Mouse (Mus musculus) CH12.LX (cell line): ENCODE measurements around the gene Tpd52l2. TPM values are rescaled to one million over a fixed set of nuclear protein-coding genes. Genes with fewer than 3 reads are reported as not detected.

Source experiments
- DNase-seq: peaks from one replicate; pipeline ENCODE4 v3.0.0-alpha.2; 2013; ENCODE audit errors: extremely low read depth
- H3K27ac ChIP-seq: 2 replicates; pipeline ENCODE4 v1.5.1; 2012; ENCODE audit warnings: low read depth, mild to moderate bottlenecking, control low read depth, moderate library complexity; ENCODE audit not compliant: insufficient read depth
- H3K27me3 ChIP-seq: replicated peaks from 2 replicates; pipeline ENCODE3; 2012; ENCODE audit warnings: inconsistent platforms
- H3K36me3 ChIP-seq, 2 experiments: replicated peaks in 1 of 2; 2 replicates each; pipeline versions ENCODE3 to v1.6.1; 2012; ENCODE audit warnings: inconsistent platforms in 1 of 2, low read length in 1 of 2, mild to moderate bottlenecking in 1 of 2, mixed read lengths in 1 of 2, moderate library complexity in 1 of 2; ENCODE audit not compliant: control insufficient read depth in 1 of 2, insufficient read depth in 1 of 2
- H3K4me1 ChIP-seq, 2 experiments: 2 replicates each; pipeline ENCODE4 v1.6.1; 2012; ENCODE audit warnings: inconsistent platforms in 1 of 2, moderate library complexity in 1 of 2; ENCODE audit not compliant: insufficient read depth in 2 of 2, control insufficient read depth in 1 of 2
- H3K4me2 ChIP-seq: 2 replicates; pipeline ENCODE4 v1.6.1; 2012; ENCODE audit warnings: low read depth, mild to moderate bottlenecking, control low read depth; ENCODE audit not compliant: poor library complexity, insufficient read depth, severe bottlenecking
- H3K4me3 ChIP-seq, 3 experiments: fragments of 150-350 bp in 1 of 3; sonication (generic) in 1 of 3; replicated peaks in 1 of 3; 2 replicates each; pipeline versions ENCODE3 to v1.5.1; 2011 to 2012; ENCODE audit warnings: low read depth in 2 of 3, low read length in 2 of 3, mild to moderate bottlenecking in 2 of 3, moderate library complexity in 2 of 3, control low read depth in 1 of 3, improper control_type of control experiment in 1 of 3, inconsistent platforms in 1 of 3, mixed read lengths in 1 of 3; ENCODE audit not compliant: poor library complexity in 1 of 3
- H3K79me2 ChIP-seq: replicated peaks from 2 replicates; pipeline ENCODE4 v1.6.1; 2012; ENCODE audit warnings: mild to moderate bottlenecking, moderate library complexity; ENCODE audit not compliant: control insufficient read depth, poor library complexity, insufficient read depth, severe bottlenecking; ENCODE audit errors: extremely low read depth
- H3K9ac ChIP-seq: 2 replicates; pipeline ENCODE4 v1.6.1; 2012; ENCODE audit warnings: low read depth, mild to moderate bottlenecking, control low read depth, moderate library complexity; ENCODE audit not compliant: insufficient read depth
- H3K9me3 ChIP-seq: replicated peaks from 2 replicates; pipeline ENCODE3; 2012; ENCODE audit warnings: low read length, inconsistent platforms, mixed read lengths
- CHD1 ChIP-seq: IDR thresholded peaks from 2 replicates; pipeline ENCODE4 v1.6.1; 2012; ENCODE audit warnings: low read depth, low read length, improper control_type of control experiment, inconsistent platforms
- CHD2 ChIP-seq: IDR thresholded peaks from 2 replicates; pipeline ENCODE4 v1.6.1; 2011; ENCODE audit warnings: low read length, improper control_type of control experiment
- CTCF ChIP-seq, 2 experiments: IDR thresholded peaks in 1 of 2; conservative IDR thresholded peaks in 1 of 2; 2 replicates each; pipeline ENCODE4 v1.5.1; 2011 to 2012; ENCODE audit warnings: low read depth in 2 of 2, low read length in 2 of 2, improper control_type of control experiment in 1 of 2, inconsistent platforms in 1 of 2, mild to moderate bottlenecking in 1 of 2, moderate library complexity in 1 of 2
- E2F4 ChIP-seq: IDR thresholded peaks from 2 replicates; pipeline ENCODE4 v1.6.1; 2011; ENCODE audit warnings: low read depth, low read length, improper control_type of control experiment; ENCODE audit not compliant: insufficient replicate concordance
- ELF1 ChIP-seq: IDR thresholded peaks from 2 replicates; pipeline ENCODE4 v1.6.1; 2014; ENCODE audit warnings: low read depth, mild to moderate bottlenecking, inconsistent platforms, low read length, improper control_type of control experiment
- EP300 ChIP-seq: IDR thresholded peaks from 2 replicates; pipeline ENCODE4 v1.6.1; 2011; ENCODE audit warnings: low read length, improper control_type of control experiment
- ETS1 ChIP-seq: conservative IDR thresholded peaks from 2 replicates; pipeline ENCODE4 v1.6.1; 2012; ENCODE audit warnings: low read depth, mild to moderate bottlenecking, inconsistent platforms, low read length, improper control_type of control experiment, moderate library complexity
- MAFK ChIP-seq: IDR thresholded peaks from 2 replicates; pipeline ENCODE4 v1.6.1; 2011; ENCODE audit warnings: low read length, improper control_type of control experiment; ENCODE audit not compliant: insufficient replicate concordance
- MAX ChIP-seq: IDR thresholded peaks from 2 replicates; pipeline ENCODE4 v1.6.1; 2011; ENCODE audit warnings: low read length, improper control_type of control experiment
- MAZ ChIP-seq: IDR thresholded peaks from 2 replicates; pipeline ENCODE4 v1.6.1; 2012; ENCODE audit warnings: low read depth, mild to moderate bottlenecking, inconsistent platforms, low read length, improper control_type of control experiment, moderate library complexity
- MEF2A ChIP-seq: IDR thresholded peaks from 2 replicates; pipeline ENCODE4 v1.6.1; 2014; ENCODE audit warnings: low read depth, mild to moderate bottlenecking, inconsistent platforms, low read length, improper control_type of control experiment, borderline replicate concordance
- MXI1 ChIP-seq: IDR thresholded peaks from 2 replicates; pipeline ENCODE4 v1.6.1; 2011; ENCODE audit warnings: mild to moderate bottlenecking, low read depth, low read length, improper control_type of control experiment
- MYC ChIP-seq: IDR thresholded peaks from 2 replicates; pipeline ENCODE4 v1.6.1; 2011; ENCODE audit warnings: low read depth, mild to moderate bottlenecking, improper control_type of control experiment, low read length
- NRF1 ChIP-seq: IDR thresholded peaks from 2 replicates; pipeline ENCODE4 v1.6.1; 2014; ENCODE audit warnings: low read depth, mild to moderate bottlenecking, inconsistent platforms, low read length, improper control_type of control experiment, moderate library complexity
- PAX5 ChIP-seq: IDR thresholded peaks from 2 replicates; pipeline ENCODE4 v1.6.1; 2012; ENCODE audit warnings: low read length, inconsistent platforms, mixed read lengths
- POLR2AphosphoS2 ChIP-seq: IDR thresholded peaks from 2 replicates; pipeline ENCODE4 v1.6.1; 2011; ENCODE audit warnings: low read depth, low read length, improper control_type of control experiment
- SIN3A ChIP-seq: IDR thresholded peaks from 2 replicates; pipeline ENCODE4 v1.6.1; 2012; ENCODE audit warnings: low read length, improper control_type of control experiment, inconsistent platforms
- SMC3 ChIP-seq: IDR thresholded peaks from 2 replicates; pipeline ENCODE4 v1.6.1; 2011; ENCODE audit warnings: low read depth, low read length, improper control_type of control experiment
- TBP ChIP-seq: conservative IDR thresholded peaks from 2 replicates; pipeline ENCODE4 v1.6.1; 2011; ENCODE audit warnings: low read depth, low read length, improper control_type of control experiment
- USF1 ChIP-seq: IDR thresholded peaks from 2 replicates; pipeline ENCODE4 v1.6.1; 2014; ENCODE audit warnings: low read depth, mild to moderate bottlenecking, inconsistent platforms, low read length, improper control_type of control experiment
- ZKSCAN1 ChIP-seq: IDR thresholded peaks from 2 replicates; pipeline ENCODE4 v1.6.1; 2012; ENCODE audit warnings: low read depth, inconsistent platforms, low read length, improper control_type of control experiment, borderline replicate concordance
- ZMIZ1 ChIP-seq: IDR thresholded peaks from 2 replicates; pipeline ENCODE4 v1.6.1; 2012; ENCODE audit warnings: low read depth, mild to moderate bottlenecking, inconsistent platforms, low read length, improper control_type of control experiment
- ZNF384 ChIP-seq: IDR thresholded peaks from 2 replicates; pipeline ENCODE4 v1.6.1; 2012; ENCODE audit warnings: low read depth, low read length, improper control_type of control experiment, inconsistent platforms
- dilution Hi-C: fragments of 300-500 bp; cut with MboI; formaldehyde crosslinking; loops from 2 replicates; pipeline ENCODE4 v1.14.3; 2020; ENCODE audit warnings: low sequenced_read_pairs; ENCODE audit not compliant: extremely low pct_unique_long_range_greater_than_20kb, extremely low pct_ligation_motif_present
- in situ Hi-C: fragments of 300-500 bp; cut with MboI; formaldehyde crosslinking; loops from 3 replicates; pipeline ENCODE4 v1.14.3; 2019; ENCODE audit warnings: low sequenced_read_pairs, low pct_ligation_motif_present, low pct_unique_long_range_greater_than_20kb, mixed read lengths
- polyA plus RNA-seq: library from polyadenylated mRNA; unstranded; fragments of >175 nt; gene quantifications from 2 replicates; pipeline ENCODE4 v1.2.1, GENCODE M21; 2012; ENCODE audit warnings: low read depth; ENCODE audit not compliant: insufficient read length
- total RNA-seq, 2 experiments: library from RNA; depleted of rRNA; stranded (reverse); fragments of 300-350 nt in 1 of 2; fragments of >200 nt in 1 of 2; gene quantifications; 2 replicates each; pipeline ENCODE4 v1.2.3; 2012 to 2014

Tpd52l2 gene
- total and polyA plus RNA-seq, 3 experiments, result 80.7 to 126 (median 92.0) TPM

GRCm38 (mm10) chr2:181532589-181532988 lies 35.6 kb downstream of the Tpd52l2 start:
- dilution Hi-C loops, result no loop called here
- TF ChIP-seq CHD1 (no peak), TBP (no peak), MAZ (no peak), MAX (no peak), ELF1 (no peak), ZMIZ1 (no peak), SMC3 (no peak), ETS1 (no peak), SIN3A (no peak), E2F4 (no peak)
- TF ChIP-seq, all 38 proteins: peak for 0
- peaks cover 11% of the 10 kb centered on the region for H3K9me3 ChIP-seq
- H3K27ac ChIP-seq, result no peak overlapping the region
- no peak overlapping the region for H3K9ac ChIP-seq
- H3K79me2 ChIP-seq, result peaks cover 71% of the 10 kb centered on the region
- H3K4me1 ChIP-seq, result peaks cover 0 to 23% of the 10 kb centered on the region in 2 experiments; a peak in 2 of 4 replicates
- in situ Hi-C loops, result no loop called here
- no peaks in the 10 kb centered on the region for H3K27me3 ChIP-seq
- H3K4me3 ChIP-seq, result no peak overlapping the region
- peaks cover 8 to 69% of the 10 kb centered on the region in 2 experiments for H3K36me3 ChIP-seq
- no peak for DNase-seq
- no peak overlapping the region for H3K4me2 ChIP-seq

- DNase-seq, result no peak
- H3K9ac ChIP-seq, result no peak overlapping the region
- dilution Hi-C loops, result no loop called here
- TF ChIP-seq CTCF (conservative IDR thresholded peaks at IDR 0.05 in 1 of 2, IDR thresholded peaks at IDR 0.05 in 1 of 2; ENCODE audit: low read depth in 2 of 2, low read length in 2 of 2), result no peak
- TF ChIP-seq PAX5, result no peak
- no peak for TF ChIP-seq POLR2AphosphoS2
- no peak for TF ChIP-seq MXI1
- TF ChIP-seq MAFK, result no peak
- TF ChIP-seq MEF2A, result no peak
- TF ChIP-seq CHD2, result no peak
- no peak for TF ChIP-seq MYC
- no peak for TF ChIP-seq USF1
- no peak for TF ChIP-seq ZMIZ1
- TF ChIP-seq ZNF384, result no peak
- TF ChIP-seq ELF1, result no peak
- TF ChIP-seq EP300, result no peak
- no peak for TF ChIP-seq MAX
- no peak for TF ChIP-seq NRF1
- no peak for TF ChIP-seq ZKSCAN1
- in situ Hi-C loops, result no loop called here
- H3K4me3 ChIP-seq, result no peak overlapping the region
- no peak overlapping the region for H3K4me2 ChIP-seq
- H3K27ac ChIP-seq, result no peak overlapping the region
- peaks cover 57% of the 10 kb centered on the region for H3K79me2 ChIP-seq
- peaks cover 0 to 28% of the 10 kb centered on the region in 2 experiments; a peak in 2 of 4 replicates for H3K4me1 ChIP-seq
- peaks cover 4 to 61% of the 10 kb centered on the region in 2 experiments for H3K36me3 ChIP-seq
- H3K27me3 ChIP-seq, result no peaks in the 10 kb centered on the region
- H3K9me3 ChIP-seq, result peaks cover 4% of the 10 kb centered on the region
Observed at GRCm38 (mm10) chr2:181536410-181536809, 39.5 kb downstream of the Tpd52l2 start.
